Mouse (Mus musculus): ENCODE data around the gene Mrpl51. TPM values are rescaled to one million over a fixed set of nuclear protein-coding genes. Genes with fewer than 3 reads are reported as not detected.

The Mrpl51 gene
- total RNA-seq, 2 experiments from 2014 or later: 206 to 218 TPM

- DNase-seq (ENCODE audit: low spot score in 2 of 2): no peak
These were observed 40.4 kb downstream of the Mrpl51 start for GRCm38 (mm10) chr6:125232045-125232437.

- no peak for DNase-seq (ENCODE audit: low spot score in 2 of 2)
These were observed 40.9 kb downstream of the Mrpl51 start for GRCm38 (mm10) chr6:125232516-125232915.

- DNase-seq (ENCODE audit: low spot score in 2 of 2): no peak
These were observed 42.4 kb downstream of the Mrpl51 start for GRCm38 (mm10) chr6:125233816-125234519.

GRCm38 (mm10) chr6:125234520-125234828, 42.9 kb downstream of the Mrpl51 start:
- DNase-seq (ENCODE audit: low spot score in 2 of 2): no peak

- no peak for DNase-seq (ENCODE audit: low spot score in 2 of 2)
These were observed 44.7 kb downstream of the Mrpl51 start for GRCm38 (mm10) chr6:125236341-125236740.

- no peak for DNase-seq (ENCODE audit: low spot score in 2 of 2)
These were observed 45.2 kb downstream of the Mrpl51 start, which contains the start of gene Cd27 for GRCm38 (mm10) chr6:125236782-125237181. Cd27 (minus strand) TSS chr6:125237010.

GRCm38 (mm10) chr6:125237421-125237820, 45.8 kb downstream of the Mrpl51 start:
- no peak for DNase-seq (ENCODE audit: low spot score in 2 of 2)

GRCm38 (mm10) chr6:125238396-125238795, 46.8 kb downstream of the Mrpl51 start:
- DNase-seq (ENCODE audit: low spot score in 2 of 2): no peak

GRCm38 (mm10) chr6:125239547-125239946, 47.9 kb downstream of the Mrpl51 start:
- no peak for DNase-seq (ENCODE audit: low spot score in 2 of 2)

GRCm38 (mm10) chr6:125240617-125241016, 49.0 kb downstream of the Mrpl51 start:
- DNase-seq (ENCODE audit: low spot score in 2 of 2): no peak

GRCm38 (mm10) chr6:125241566-125241965, 50.0 kb downstream of the Mrpl51 start:
- DNase-seq (ENCODE audit: low spot score in 2 of 2): no peak

GRCm38 (mm10) chr6:125244551-125244950, 53.0 kb downstream of the Mrpl51 start:
- no peak for DNase-seq (ENCODE audit: low spot score in 2 of 2)

Small RNA genes lying within 50 kb of the gene (microRNA-seq; reads per million reads assigned to microRNA genes)
- gene Mir3098: not detected
- not detected for gene Mir8113

Other genes with a start within 250 kb of the Mrpl51 start
- gene Cops7a, start 226.3 kb upstream of the Mrpl51 start, total RNA-seq (2021): 10 to 100 TPM; 86.3 to 86.8 TPM
- gene Pianp, start 195.1 kb upstream of the Mrpl51 start, total RNA-seq (2021): under 1 TPM; 0.56 to 0.67 TPM
- gene Zfp384, start 182.7 kb upstream of the Mrpl51 start, total RNA-seq (2021): 10 to 100 TPM; 28.1 to 32.8 TPM
- gene Ing4, start 152.0 kb upstream of the Mrpl51 start, total RNA-seq (2021): 10 to 100 TPM; 54.1 to 54.2 TPM
- 1 to 10 TPM; 3.9 to 4.6 TPM for gene Acrbp, start 142.1 kb upstream of the Mrpl51 start, total RNA-seq (2021)
- gene Lpar5, start 123.9 kb upstream of the Mrpl51 start, total RNA-seq (2021): under 1 TPM; 0.20 to 0.31 TPM
- 100 to 1,000 TPM; 160 to 164 TPM for gene Chd4, start 95.8 kb upstream of the Mrpl51 start, total RNA-seq (2021)
- 10 to 100 TPM; 26.7 to 28.5 TPM for gene Nop2, start 59.9 kb upstream of the Mrpl51 start, total RNA-seq (2021)
- gene Iffo1, start 46.6 kb upstream of the Mrpl51 start, total RNA-seq (2021): 100 to 1,000 TPM in 1 of 2 experiments, 10 to 100 TPM in 1; 90.6 to 108 TPM
- 1,000 to 10,000 TPM; 5,945 to 6,079 TPM for gene Gapdh, start 25.3 kb upstream of the Mrpl51 start, total RNA-seq (2021)
- 10 to 100 TPM; 66.1 to 68.8 TPM for gene Ncapd2, start 100 bp upstream of the Mrpl51 start, total RNA-seq (2021)
- 1 to 10 TPM; 7.0 to 7.3 TPM for gene Vamp1, start 23.8 kb downstream of the Mrpl51 start, total RNA-seq (2021)
- 1 to 10 TPM; 2.4 to 3.4 TPM for gene Tapbpl, start 40.1 kb downstream of the Mrpl51 start, total RNA-seq (2021)
- gene Cd27, start 45.2 kb downstream of the Mrpl51 start, total RNA-seq (2021): under 1 TPM; 0.44 to 0.71 TPM
- gene Tuba3a, start 94.2 kb downstream of the Mrpl51 start, total RNA-seq (2021): not detected
- gene Ltbr, start 122.1 kb downstream of the Mrpl51 start, total RNA-seq (2021): 10 to 100 TPM; 43.8 to 48.0 TPM
- gene Scnn1a, start 128.9 kb downstream of the Mrpl51 start, total RNA-seq (2021): under 1 TPM; 0.39 to 0.86 TPM
- 10 to 100 TPM; 59.8 to 60.1 TPM for gene Tnfrsf1a, start 157.6 kb downstream of the Mrpl51 start, total RNA-seq (2021)
- under 1 TPM; 0.07 to 0.08 TPM for gene Plekhg6, start 189.0 kb downstream of the Mrpl51 start, total RNA-seq (2021)